Mouse (Mus musculus) gastrocnemius, adult 2 months (tissue): ENCODE data around the gene Naaa. TPM values are rescaled to one million over a fixed set of nuclear protein-coding genes. Genes with fewer than 3 reads are reported as not detected.

ENCODE experiments used
- DNase-seq: peaks from one replicate; pipeline ENCODE4 v3.0.0; 2022
- H3K27ac ChIP-seq: fragments of 200-600 bp; 2 replicates; pipeline ENCODE4 v1.8.1; 2022; ENCODE audit warnings: mild to moderate bottlenecking
- H3K4me3 ChIP-seq: fragments of 200-600 bp; 2 replicates; pipeline ENCODE4 v1.8.1; 2022; ENCODE audit warnings: mild to moderate bottlenecking, moderate library complexity
- CTCF ChIP-seq: fragments of 200-600 bp; IDR thresholded peaks from 2 replicates; pipeline ENCODE4 v1.8.1; 2022; ENCODE audit warnings: antibody characterized with exemption, mild to moderate bottlenecking, moderate library complexity
- intact Hi-C: fragments of 180-260 bp; cut with DNase I; formaldehyde crosslinking; loops from one replicate; pipeline ENCODE4 v1.15.1; 2025
- total RNA-seq, 2 experiments: library from RNA; stranded (reverse); gene quantifications; 2 replicates each; pipeline ENCODE4 v1.2.3; 2021

Naaa gene
- total RNA-seq, 2 experiments from 2014 or later = 5.5 to 8.5 TPM

- DNase-seq = no peak
- TF ChIP-seq CTCF = no peak
- Histone ChIP-seq H3K4me3 (no peak overlapping the region), H3K27ac (no peak overlapping the region)
- intact Hi-C loops = no loop called here
These were observed 25.9 kb downstream of the Naaa start for GRCm38 (mm10) chr5:92252031-92252430.

GRCm38 (mm10) chr5:92248614-92249013, 29.4 kb downstream of the Naaa start:
- intact Hi-C loops = no loop called here
- Histone ChIP-seq H3K4me3 (no peak overlapping the region), H3K27ac (no peak overlapping the region)
- no peak for DNase-seq
- no peak for TF ChIP-seq CTCF

DNA sequence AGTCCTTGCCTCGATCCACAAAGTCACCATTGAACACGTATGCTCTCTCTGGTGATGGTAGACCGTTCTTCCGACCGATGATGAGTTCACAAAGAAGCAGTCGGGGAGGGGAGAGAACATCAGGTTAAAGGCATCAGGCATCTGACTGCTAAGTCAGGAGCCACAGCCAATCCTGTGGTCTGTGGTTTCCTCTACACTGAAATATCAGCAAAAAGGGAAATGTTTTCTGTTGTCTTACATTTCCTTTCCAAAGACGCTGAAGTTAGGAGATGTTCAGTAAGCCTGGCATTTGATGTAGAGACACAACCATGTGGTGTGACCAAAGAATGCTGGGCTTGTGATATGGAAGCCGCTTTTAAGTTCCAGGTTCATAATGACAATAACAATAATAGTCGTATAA, 32.5 kb downstream of the Naaa start:
- TF ChIP-seq CTCF = no peak
- no peak overlapping the region for H3K27ac ChIP-seq
- DNase-seq = no peak
- intact Hi-C loops = no loop called here
- H3K4me3 ChIP-seq = no peak overlapping the region

DNA sequence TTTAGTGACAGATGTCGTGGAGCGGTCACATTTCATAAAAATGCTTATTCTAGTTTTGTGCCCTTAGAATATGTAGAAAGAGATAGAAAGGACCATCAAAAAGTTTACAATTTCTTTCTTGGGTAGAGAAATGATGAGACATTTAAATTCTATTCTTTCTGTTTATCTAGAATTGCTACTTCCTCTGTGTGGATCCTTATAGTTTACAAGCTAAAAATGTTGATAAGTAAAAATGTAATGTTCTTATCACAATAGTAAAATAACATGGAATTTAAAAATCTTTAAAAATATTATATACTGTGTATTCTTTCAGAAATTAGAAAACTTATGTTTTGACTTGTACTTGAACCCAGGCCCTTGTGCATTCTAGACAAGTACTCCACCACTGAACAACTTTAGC, 33.1 kb downstream of the Naaa start:
- no peak for DNase-seq
- Histone ChIP-seq H3K4me3 (no peak overlapping the region), H3K27ac (no peak overlapping the region)
- intact Hi-C loops = no loop called here
- TF ChIP-seq CTCF = no peak

DNA sequence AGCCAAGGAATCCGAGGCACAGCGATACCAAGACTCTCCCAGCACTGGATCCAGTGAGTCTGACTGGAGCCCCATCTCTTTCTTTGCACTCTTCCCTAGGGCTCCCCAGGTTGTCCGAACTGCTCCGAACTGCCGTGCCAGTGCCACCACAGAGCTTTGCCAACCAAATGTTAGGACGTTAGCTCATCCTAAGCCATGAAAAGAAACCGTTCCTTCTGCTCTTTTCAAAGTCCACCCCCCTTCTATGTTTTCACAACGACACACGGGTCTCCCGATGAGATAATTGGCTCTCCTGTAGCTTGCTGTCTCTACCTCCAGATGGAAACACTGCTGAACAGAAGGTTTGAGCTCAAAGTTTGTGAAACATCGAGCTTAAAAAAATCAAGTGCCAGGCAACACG, 37.2 kb downstream of the Naaa start:
- no peak overlapping the region for H3K4me3 ChIP-seq
- no peak for TF ChIP-seq CTCF
- intact Hi-C loops = no loop called here
- no peak overlapping the region for H3K27ac ChIP-seq
- no peak for DNase-seq

DNA sequence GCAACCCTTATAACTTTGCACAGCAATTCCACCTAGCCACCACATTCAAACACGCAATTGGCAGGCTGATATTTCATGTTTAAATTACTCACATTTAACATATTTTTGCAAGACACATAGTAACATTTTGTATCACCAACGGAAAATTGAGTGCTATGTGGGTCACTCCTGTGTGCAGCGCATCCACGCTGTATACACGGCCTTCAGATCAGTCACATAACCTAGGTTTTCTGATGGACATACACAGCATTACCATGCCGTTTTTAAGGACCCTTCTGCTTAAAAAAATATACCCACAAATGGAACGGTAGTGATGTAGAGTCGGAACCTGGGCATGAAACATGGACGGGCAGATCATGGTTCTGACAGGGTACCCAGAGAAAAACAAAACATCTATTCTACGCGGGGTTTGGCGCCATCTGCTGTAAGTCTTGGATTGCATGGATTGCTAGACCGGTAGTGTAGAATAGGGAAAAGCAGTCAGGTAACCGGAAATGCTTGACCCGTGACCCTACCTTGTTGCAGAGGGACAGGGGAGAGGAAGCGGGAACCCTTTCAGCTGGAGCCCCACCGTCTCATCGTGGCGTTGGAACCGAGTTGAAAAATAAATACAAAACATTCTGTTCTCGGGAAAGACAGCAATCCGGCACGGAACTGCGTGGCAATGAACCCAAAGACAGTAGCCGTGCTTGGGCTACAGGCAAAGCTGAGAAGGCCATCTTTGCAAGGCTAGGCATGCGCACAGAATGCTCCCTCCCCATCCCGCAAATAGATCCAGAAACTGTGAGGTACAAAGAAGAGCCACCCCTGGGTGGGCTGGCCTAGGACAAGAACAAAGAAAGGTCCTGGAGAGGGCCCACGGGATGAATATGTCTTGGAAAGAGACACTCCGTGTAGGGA, 38.4 kb downstream of the Naaa start:
- peak overlapping the region; percentile 37 for H3K4me3 ChIP-seq
- H3K27ac ChIP-seq = no peak overlapping the region
- intact Hi-C loops = loop anchor here (5.0 kb wide), 1 partner anchor 42 kb away; no protein-coding TSS in a partner anchor
- peak; percentile 62 for DNase-seq
- TF ChIP-seq CTCF = peak; percentile 74

DNA sequence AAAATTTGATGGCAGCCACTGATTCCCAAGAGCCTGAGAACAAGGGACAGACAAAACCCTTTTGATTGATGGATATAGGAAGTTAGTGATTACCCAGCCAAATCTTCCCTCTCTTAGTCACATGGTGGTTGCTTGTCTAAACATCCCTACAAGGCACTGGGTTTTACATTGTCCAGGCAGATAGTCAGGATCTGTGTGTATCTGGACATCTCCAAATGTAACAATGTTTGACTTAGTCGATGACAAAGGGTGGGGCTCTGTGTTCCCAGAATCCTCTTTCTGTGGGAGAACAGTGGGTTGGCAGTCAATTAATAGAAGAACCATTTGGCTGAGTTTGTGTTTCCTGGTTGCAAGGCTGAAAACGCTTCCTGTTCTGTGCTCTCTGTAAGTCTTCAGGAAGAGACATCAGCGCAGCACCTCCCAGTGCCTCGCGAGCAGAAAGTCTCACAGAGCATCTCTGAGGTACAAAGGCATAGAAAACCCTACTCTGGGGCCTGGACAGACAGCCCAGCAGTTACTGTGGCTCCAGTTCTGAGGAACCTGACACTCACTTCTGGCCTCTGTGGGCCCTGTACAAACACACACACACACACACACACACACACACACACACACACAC, 42.9 kb downstream of the Naaa start:
- no peak overlapping the region for H3K27ac ChIP-seq
- no peak overlapping the region for H3K4me3 ChIP-seq
- intact Hi-C loops = loop anchor here (5.0 kb wide), 1 partner anchor 38 kb away; no protein-coding TSS in a partner anchor
- no peak for DNase-seq
- TF ChIP-seq CTCF = no peak

- H3K27ac ChIP-seq = no peak overlapping the region
- no peak overlapping the region for H3K4me3 ChIP-seq
- intact Hi-C loops = no loop called here
- DNase-seq = no peak
- no peak for TF ChIP-seq CTCF
These were observed 44.6 kb downstream of the Naaa start for GRCm38 (mm10) chr5:92233366-92233765.

GRCm38 (mm10) chr5:92231836-92232235, 46.1 kb downstream of the Naaa start:
- intact Hi-C loops = no loop called here
- H3K4me3 ChIP-seq = no peak overlapping the region
- no peak overlapping the region for H3K27ac ChIP-seq
- TF ChIP-seq CTCF = no peak
- DNase-seq = no peak

GRCm38 (mm10) chr5:92230306-92230705, 47.7 kb downstream of the Naaa start:
- no peak for DNase-seq
- intact Hi-C loops = no loop called here
- H3K27ac ChIP-seq = no peak overlapping the region
- no peak for TF ChIP-seq CTCF
- no peak overlapping the region for H3K4me3 ChIP-seq

GRCm38 (mm10) chr5:92229514-92229913, 48.5 kb downstream of the Naaa start:
- Histone ChIP-seq H3K4me3 (no peak overlapping the region), H3K27ac (no peak overlapping the region)
- DNase-seq = no peak
- intact Hi-C loops = no loop called here
- no peak for TF ChIP-seq CTCF

DNA sequence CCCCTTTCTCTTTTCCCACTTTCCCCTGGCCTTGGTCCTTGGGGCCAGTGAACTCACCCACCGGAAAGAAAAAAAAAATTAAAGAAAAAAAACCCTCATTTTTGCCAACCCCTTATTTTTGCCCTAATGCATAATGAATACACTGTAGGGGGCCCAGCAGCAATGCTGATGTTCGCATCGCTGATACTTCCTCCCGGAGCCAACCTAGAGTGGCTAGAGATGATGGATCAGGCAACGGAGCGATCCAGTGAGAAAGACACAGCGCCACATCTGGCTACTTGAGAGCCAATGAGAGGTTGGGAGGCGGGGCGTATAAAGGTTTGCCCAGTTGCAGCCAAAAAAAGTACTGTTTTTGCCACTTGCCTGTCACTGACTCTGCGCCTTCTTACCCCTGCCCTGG, 49.2 kb downstream of the Naaa start:
- no peak overlapping the region for H3K4me3 ChIP-seq
- H3K27ac ChIP-seq = no peak overlapping the region
- DNase-seq = no peak
- no peak for TF ChIP-seq CTCF
- intact Hi-C loops = no loop called here

- DNase-seq = peak; percentile 27
- H3K4me3 ChIP-seq = no peak overlapping the region
- intact Hi-C loops = no loop called here
- no peak overlapping the region for H3K27ac ChIP-seq
- no peak for TF ChIP-seq CTCF
These were observed 50.2 kb downstream of the Naaa start for GRCm38 (mm10) chr5:92227782-92228181.
